16 mouse cellular contexts compared by ENCODE assay signal in the genomic region with DNA sequence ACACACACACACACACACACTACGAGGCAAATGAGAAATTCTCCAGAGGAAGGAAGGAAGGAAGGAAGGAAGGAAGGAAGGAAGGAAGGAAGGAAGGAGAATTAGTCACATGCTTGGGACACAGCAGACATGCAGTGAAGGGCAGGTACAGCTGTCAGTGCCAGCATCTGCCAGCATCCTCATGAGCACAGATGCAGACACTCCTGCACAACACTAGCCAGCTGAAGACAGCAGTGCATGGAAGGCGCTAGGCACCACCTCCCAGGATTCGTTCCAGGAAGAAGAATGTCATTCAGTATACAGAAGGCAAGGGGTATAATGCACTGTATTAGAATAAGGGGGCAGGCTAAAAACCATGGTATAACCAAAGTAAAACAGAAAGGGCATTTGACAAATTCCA. TPM values are rescaled to one million over a fixed set of nuclear protein-coding genes. Genes with fewer than 3 reads are reported as not detected.
DNase-seq lines count a peak whose midpoint lies in the region; ATAC-seq and TF ChIP-seq lines count a peak whose summit lies in the region.
"Had no signal": no experiment of that assay in that cellular context is flagged by ENCODE, and none has a peak within 500 bp of the region (broad histone marks: within the 10 kb centered on the region; RNA-seq: fewer than 3 reads in every experiment).

No protein-coding gene starts in this region.

- H3K9ac ChIP-seq in hindbrain, embryonic 13.5 days, result 0 out of 2 replicates have a peak overlapping the region, but pooled peaks have one; percentile 30
- H3K9ac ChIP-seq in hindbrain, embryonic 11.5 days (ENCODE audit: low read depth, low read length), result no peak overlapping the region
- H3K9ac ChIP-seq in stomach, embryonic 16.5 days (ENCODE audit: low read length), result 0 out of 2 replicates have a peak overlapping the region, but pooled peaks have one; percentile 7
- no peak overlapping the region for H3K9ac ChIP-seq in stomach, postnatal 0 days (ENCODE audit: low read length)
- H3K9ac ChIP-seq in hindbrain, postnatal 0 days (replicated peaks; ENCODE audit: low read length), result no peak overlapping the region
- H3K9ac ChIP-seq: embryonic facial prominence, embryonic 12.5 days; liver, embryonic 12.5 days; neural tube, embryonic 12.5 days; stomach, embryonic 15.5 days had no signal

- no peaks in the 10 kb centered on the region for H3K36me3 ChIP-seq in hindbrain, embryonic 13.5 days
- H3K36me3 ChIP-seq in hindbrain, embryonic 11.5 days (ENCODE audit: control insufficient read depth, insufficient read depth, low read length), result no peaks in the 10 kb centered on the region
- H3K36me3 ChIP-seq in stomach, embryonic 16.5 days (ENCODE audit: control insufficient read depth, insufficient read depth, low read length), result no peaks in the 10 kb centered on the region
- no peaks in the 10 kb centered on the region for H3K36me3 ChIP-seq in stomach, postnatal 0 days (ENCODE audit: control insufficient read depth, insufficient read depth, low read length)
- no peaks in the 10 kb centered on the region for H3K36me3 ChIP-seq in hindbrain, postnatal 0 days (ENCODE audit: insufficient read depth, low read length)
- H3K36me3 ChIP-seq: embryonic facial prominence, embryonic 12.5 days; liver, embryonic 12.5 days; neural tube, embryonic 12.5 days; stomach, embryonic 15.5 days had no signal

- TF ChIP-seq CTCF in stomach, postnatal 0 days (IDR thresholded peaks at IDR 0.05; ENCODE audit: low read depth), result no peak
- TF ChIP-seq CTCF in hindbrain, postnatal 0 days (IDR thresholded peaks at IDR 0.05; ENCODE audit: low read depth), result no peak

- no peak for DNase-seq in hindbrain, embryonic 11.5 days (ENCODE audit: low spot score)
- no peak for DNase-seq in stomach, postnatal 0 days (ENCODE audit: low spot score)
- no peak for DNase-seq in hindbrain, postnatal 0 days (ENCODE audit: low spot score)
- no peak for DNase-seq in thymus, postnatal 36 days
- DNase-seq in layer of hippocampus, adult 9-10 months (ENCODE audit: low spot score), result no peak
- DNase-seq: cerebellum, postnatal 14 days; heart, adult 2 months; thymus, postnatal 25 days had no signal

- 58% methylated on average over 3 of the region's 3 CpGs for WGBS in hindbrain, embryonic 13.5 days
- 88% methylated on average over 3 of the region's 3 CpGs for WGBS in hindbrain, embryonic 11.5 days
- 58% methylated on average over 3 of the region's 3 CpGs for WGBS in stomach, embryonic 16.5 days
- WGBS in stomach, postnatal 0 days, result 54% methylated on average over 3 of the region's 3 CpGs
- WGBS in hindbrain, postnatal 0 days, result 38% methylated on average over 3 of the region's 3 CpGs

- TF ChIP-seq EP300 in stomach, postnatal 0 days (optimal IDR thresholded peaks at IDR 0.05), result no peak

- no peaks in the 10 kb centered on the region for H3K27me3 ChIP-seq in hindbrain, embryonic 13.5 days
- H3K27me3 ChIP-seq in hindbrain, embryonic 11.5 days (ENCODE audit: control insufficient read depth, insufficient read depth, low read length), result no peaks in the 10 kb centered on the region
- no peaks in the 10 kb centered on the region for H3K27me3 ChIP-seq in stomach, embryonic 16.5 days (ENCODE audit: control insufficient read depth, insufficient read depth, low read length)
- H3K27me3 ChIP-seq in stomach, postnatal 0 days (ENCODE audit: control insufficient read depth, insufficient read depth, low read length), result no peaks in the 10 kb centered on the region
- H3K27me3 ChIP-seq in hindbrain, postnatal 0 days (ENCODE audit: insufficient read depth, low read length), result no peaks in the 10 kb centered on the region
- H3K27me3 ChIP-seq: embryonic facial prominence, embryonic 12.5 days; liver, embryonic 12.5 days; neural tube, embryonic 12.5 days; stomach, embryonic 15.5 days had no signal

- H3K4me2 ChIP-seq in hindbrain, embryonic 13.5 days, result 0 out of 2 replicates have a peak overlapping the region, but pooled peaks have one; percentile 13
- H3K4me2 ChIP-seq in hindbrain, embryonic 11.5 days (replicated peaks; ENCODE audit: low read depth, low read length), result no peak overlapping the region
- H3K4me2 ChIP-seq in stomach, embryonic 16.5 days (ENCODE audit: low read depth, low read length), result no peak overlapping the region
- H3K4me2 ChIP-seq in stomach, postnatal 0 days (replicated peaks; ENCODE audit: low read depth), result no peak overlapping the region
- H3K4me2 ChIP-seq in hindbrain, postnatal 0 days (ENCODE audit: low read depth, low read length), result no peak overlapping the region
- H3K4me2 ChIP-seq: embryonic facial prominence, embryonic 12.5 days; liver, embryonic 12.5 days; neural tube, embryonic 12.5 days; stomach, embryonic 15.5 days had no signal

- H3K27ac ChIP-seq in hindbrain, embryonic 13.5 days, result peak overlapping the region; percentile 49
- no peak overlapping the region for H3K27ac ChIP-seq in hindbrain, embryonic 11.5 days (ENCODE audit: low read depth, low read length)
- H3K27ac ChIP-seq in stomach, embryonic 16.5 days (ENCODE audit: low read length), result no peak overlapping the region
- no peak overlapping the region for H3K27ac ChIP-seq in stomach, postnatal 0 days (replicated peaks)
- H3K27ac ChIP-seq in hindbrain, postnatal 0 days, result no peak overlapping the region
- H3K27ac ChIP-seq: embryonic facial prominence, embryonic 12.5 days; heart, adult 2 months; kidney, postnatal 0 days; liver, embryonic 12.5 days; neural tube, embryonic 12.5 days; stomach, embryonic 15.5 days had no signal

- peaks cover 37% of the 10 kb centered on the region for H3K4me1 ChIP-seq in hindbrain, embryonic 13.5 days (replicated peaks)
- no peaks in the 10 kb centered on the region for H3K4me1 ChIP-seq in hindbrain, embryonic 11.5 days (replicated peaks; ENCODE audit: control insufficient read depth, insufficient read depth, low read length)
- H3K4me1 ChIP-seq in stomach, embryonic 16.5 days (ENCODE audit: control insufficient read depth, insufficient read depth, low read length), result peaks cover 1% of the 10 kb centered on the region
- H3K4me1 ChIP-seq in stomach, postnatal 0 days (replicated peaks; ENCODE audit: control insufficient read depth, insufficient read depth), result no peaks in the 10 kb centered on the region
- H3K4me1 ChIP-seq in hindbrain, postnatal 0 days (ENCODE audit: insufficient read depth, low read length), result peaks cover 8% of the 10 kb centered on the region
- H3K4me1 ChIP-seq: liver, embryonic 12.5 days; stomach, embryonic 15.5 days had no signal

- no peak overlapping the region for H3K4me3 ChIP-seq in hindbrain, embryonic 13.5 days
- H3K4me3 ChIP-seq in hindbrain, embryonic 11.5 days (ENCODE audit: low read depth, low read length), result no peak overlapping the region
- H3K4me3 ChIP-seq in stomach, embryonic 16.5 days (replicated peaks; ENCODE audit: low read length), result no peak overlapping the region
- H3K4me3 ChIP-seq in stomach, postnatal 0 days (ENCODE audit: low read depth, low read length), result no peak overlapping the region
- no peak overlapping the region for H3K4me3 ChIP-seq in hindbrain, postnatal 0 days (ENCODE audit: low read length)
- H3K4me3 ChIP-seq: embryonic facial prominence, embryonic 12.5 days; heart, adult 2 months; liver, embryonic 12.5 days; neural tube, embryonic 12.5 days; stomach, embryonic 15.5 days had no signal

- H3K9me3 ChIP-seq in hindbrain, embryonic 13.5 days, result no peaks in the 10 kb centered on the region
- no peaks in the 10 kb centered on the region for H3K9me3 ChIP-seq in hindbrain, embryonic 11.5 days (ENCODE audit: control insufficient read depth, low read length)
- H3K9me3 ChIP-seq in stomach, embryonic 16.5 days (replicated peaks; ENCODE audit: control insufficient read depth, low read length), result no peaks in the 10 kb centered on the region
- no peaks in the 10 kb centered on the region for H3K9me3 ChIP-seq in stomach, postnatal 0 days (ENCODE audit: control insufficient read depth, low read length)
- H3K9me3 ChIP-seq in hindbrain, postnatal 0 days (ENCODE audit: low read length), result no peaks in the 10 kb centered on the region
- H3K9me3 ChIP-seq: embryonic facial prominence, embryonic 12.5 days; liver, embryonic 12.5 days; neural tube, embryonic 12.5 days; stomach, embryonic 15.5 days had no signal

- peak; percentile 55 for ATAC-seq in hindbrain, embryonic 13.5 days (ENCODE audit: low FRiP score)
- no peak for ATAC-seq in hindbrain, embryonic 11.5 days (ENCODE audit: low FRiP score)
- no peak for ATAC-seq in stomach, embryonic 16.5 days (ENCODE audit: insufficient read depth, low FRiP score)
- no peak for ATAC-seq in stomach, postnatal 0 days (ENCODE audit: low FRiP score, low TSS enrichment)
- ATAC-seq in hindbrain, postnatal 0 days, result peak; percentile 57; the same call in 1 of the 2 replicates
- ATAC-seq: inflammation-experienced regulatory T-cells, adult 6 months; liver, embryonic 12.5 days had no signal

RNA-seq across cellular contexts. Expression of a gene that starts 24.7 kb away (rescaled TPM):
- 28.2 and 28.4 TPM in 2 replicates for polyA plus RNA-seq in hindbrain, embryonic 13.5 days (2015; fragmentation: Nextera tagmentation; extraction: Ambion mirVana)
- 16.6 and 18.1 TPM in 2 replicates for polyA plus RNA-seq in hindbrain, embryonic 11.5 days (2014; fragmentation: Nextera tagmentation; extraction: Ambion mirVana)
- 7.0 and 7.7 TPM in 2 replicates for polyA plus RNA-seq in stomach, embryonic 16.5 days (2015; fragmentation: Nextera tagmentation; extraction: Ambion mirVana)
- 11.2 and 11.6 TPM in 2 replicates for polyA plus RNA-seq in stomach, postnatal 0 days (2015; fragmentation: Nextera tagmentation; extraction: Ambion mirVana)
- 57.9 and 58.1 TPM in 2 replicates for total RNA-seq in hindbrain, postnatal 0 days (2014; rRNA removed)
- polyA plus RNA-seq in hindbrain, postnatal 0 days (2015; fragmentation: Nextera tagmentation; extraction: Ambion mirVana), result 19.5 and 22.6 TPM in 2 replicates

Comparison
In these comparisons a context has a peak if more than half of its experiments do, and no peak if none do; other contexts are left out.
1. ATAC-seq: peak in hindbrain, embryonic 13.5 days (single experiment) and hindbrain, postnatal 0 days (single experiment); none in hindbrain, embryonic 11.5 days (single experiment), stomach, embryonic 16.5 days (single experiment) and stomach, postnatal 0 days (single experiment).
2. H3K9ac ChIP-seq: peak in hindbrain, embryonic 13.5 days (single experiment) and stomach, embryonic 16.5 days (single experiment); none in hindbrain, embryonic 11.5 days (single experiment), stomach, postnatal 0 days (single experiment) and hindbrain, postnatal 0 days (single experiment).